Mouse (Mus musculus) layer of hippocampus, adult 11-12 months (tissue): ENCODE results near the gene Pphln1.
"Not testable (repeated sequence)": the region's sequence is repeated elsewhere in the genome, so short reads cannot be mapped to it uniquely, and the experiment has no call there.

Source experiments
- DNase-seq: peaks from one replicate; pipeline ENCODE4 v3.0.0; 2022; ENCODE audit warnings: low spot score

The Pphln1 gene

DNA sequence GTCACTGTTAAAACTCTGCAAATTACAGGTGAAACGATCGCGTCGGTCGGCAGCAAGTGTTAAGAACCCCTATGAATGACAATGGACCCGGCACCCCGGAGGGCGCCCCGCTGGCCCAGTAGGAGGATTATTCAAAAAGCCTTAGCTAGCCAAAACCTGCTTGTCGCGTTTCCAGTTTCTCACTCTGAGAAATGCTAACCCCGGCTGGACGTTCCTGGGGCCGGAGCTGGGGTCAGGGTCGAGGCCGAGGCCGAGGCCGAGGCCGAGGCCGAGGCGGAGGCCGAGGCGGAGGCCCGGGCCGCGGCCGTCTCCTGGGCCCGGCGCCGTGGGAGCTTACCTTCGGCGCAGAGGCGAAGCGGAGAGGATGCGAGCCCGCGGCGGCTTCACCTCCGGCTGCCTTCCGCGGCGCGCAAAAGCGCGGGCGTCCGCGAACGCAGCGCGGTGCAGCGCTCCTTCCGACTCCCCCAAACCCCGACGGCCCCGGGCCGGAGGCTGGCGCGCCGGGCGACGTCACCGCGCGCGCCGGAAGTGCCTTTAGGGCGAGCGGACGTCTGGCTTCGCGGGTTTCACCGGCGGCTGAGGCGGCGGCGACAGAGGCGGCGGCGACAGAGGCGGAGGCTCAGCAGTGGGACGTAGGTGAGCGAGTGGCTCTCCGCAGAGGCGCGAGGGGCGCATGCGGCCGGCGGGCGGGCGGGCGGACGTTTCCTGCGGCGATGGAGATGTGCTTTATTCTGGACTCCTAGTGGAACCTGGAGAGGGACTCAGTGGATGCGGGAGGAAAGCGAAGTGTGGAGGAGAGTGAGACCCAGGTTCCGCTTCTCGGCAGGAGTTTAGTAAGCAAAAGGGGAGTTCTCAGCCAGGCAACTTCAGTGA lies at the start of gene Pphln1, which contains the start of gene Zcrb1:
Gene Pphln1, plus strand, starts transcription at position 525 of the 873 bp plus-strand sequence.
Gene Zcrb1, minus strand, starts transcription at position 509 of the 873 bp plus-strand sequence.
- DNase-seq = peak; percentile 78

DNA sequence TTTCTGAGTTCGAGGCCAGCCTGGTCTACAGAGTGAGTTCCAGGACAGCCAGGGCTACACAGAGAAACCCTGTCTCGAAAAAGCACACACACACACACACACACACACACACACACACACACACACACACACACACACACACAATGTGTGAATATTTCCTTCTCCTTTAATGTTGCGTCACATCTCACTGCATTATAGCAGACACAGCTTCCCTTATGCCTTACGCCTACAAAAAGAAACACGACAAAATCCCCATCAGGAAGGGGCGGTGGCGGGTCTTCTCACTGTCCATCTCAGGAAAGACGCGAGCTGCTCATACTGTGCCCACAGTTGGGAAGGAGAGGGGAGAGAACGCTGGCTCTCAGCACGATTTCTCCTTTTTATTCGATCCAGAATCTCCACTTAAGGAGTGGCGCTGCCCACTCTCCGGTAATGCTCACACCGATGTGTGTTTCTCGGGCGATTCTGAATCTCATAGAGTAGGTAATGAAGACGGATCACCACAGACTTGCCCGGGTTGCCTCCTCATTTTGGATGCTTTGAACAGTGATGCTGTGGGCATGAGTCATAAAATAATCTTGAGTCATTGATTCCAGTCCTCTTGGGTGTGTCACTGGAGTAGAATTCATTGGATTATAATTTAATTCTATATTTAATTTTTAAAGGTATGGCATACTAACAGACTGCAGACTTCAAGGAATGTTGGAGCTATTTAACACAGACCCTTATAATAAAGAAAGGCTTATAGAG lies 39.6 kb upstream of the Pphln1 start:
- DNase-seq = no peak

DNA sequence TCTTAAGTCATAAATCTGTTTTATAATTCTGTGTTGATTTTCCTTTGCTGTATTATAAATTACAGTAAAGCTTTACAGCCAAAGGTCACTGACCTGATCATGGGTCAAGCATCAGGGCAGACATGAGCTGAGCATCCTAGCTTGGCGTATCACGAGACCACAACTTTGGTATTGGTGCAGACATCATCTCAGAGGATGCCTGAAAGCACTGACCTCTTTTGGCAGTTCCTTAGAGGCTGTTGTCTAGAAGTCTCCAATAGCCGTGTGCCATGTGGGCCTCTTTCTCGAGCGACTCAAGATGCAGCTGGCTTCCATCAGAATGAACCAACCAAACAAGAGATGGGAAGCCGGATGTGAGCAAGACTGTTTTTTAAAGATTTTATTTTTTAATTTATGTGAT lies 32.6 kb upstream of the Pphln1 start:
- DNase-seq = no peak

DNA sequence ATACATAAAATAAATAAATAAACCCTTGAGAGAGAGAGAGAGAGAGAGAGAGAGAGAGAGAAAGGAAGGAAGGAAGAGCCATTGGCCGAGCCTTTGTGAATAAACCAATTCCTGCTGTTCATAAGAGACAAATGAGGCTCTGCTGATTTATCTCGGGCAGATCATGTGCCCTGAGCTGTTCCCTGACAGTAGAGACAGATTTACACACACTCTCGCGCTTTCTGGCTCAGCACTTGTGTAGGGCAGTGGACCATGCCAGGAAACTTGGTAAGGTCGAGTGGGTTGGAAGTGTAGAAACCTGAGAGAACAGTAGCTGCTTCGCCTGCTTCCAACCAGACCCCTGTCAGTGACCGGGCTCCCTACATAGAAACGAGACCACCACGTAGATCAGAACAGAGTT lies 29.6 kb upstream of the Pphln1 start:
- no peak for DNase-seq

DNA sequence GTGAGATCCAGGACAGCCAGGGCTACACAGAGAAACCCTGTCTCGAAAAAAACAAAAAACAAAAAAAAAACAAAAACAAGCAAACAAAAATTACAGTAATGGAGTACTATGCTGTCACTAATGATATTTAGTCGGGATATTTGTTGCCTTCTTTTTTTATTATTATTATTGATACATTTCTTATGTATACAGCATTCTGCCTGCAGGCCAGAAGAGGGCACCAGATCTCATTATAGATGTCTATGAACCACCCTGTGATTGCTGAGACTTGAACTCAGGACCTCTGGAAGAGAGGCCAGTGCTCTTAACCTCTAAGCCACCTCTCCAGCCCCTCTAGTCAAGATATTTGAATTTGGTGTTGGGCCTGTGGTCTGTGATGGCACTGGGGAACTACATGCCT lies 26.3 kb upstream of the Pphln1 start:
- no peak for DNase-seq

DNA sequence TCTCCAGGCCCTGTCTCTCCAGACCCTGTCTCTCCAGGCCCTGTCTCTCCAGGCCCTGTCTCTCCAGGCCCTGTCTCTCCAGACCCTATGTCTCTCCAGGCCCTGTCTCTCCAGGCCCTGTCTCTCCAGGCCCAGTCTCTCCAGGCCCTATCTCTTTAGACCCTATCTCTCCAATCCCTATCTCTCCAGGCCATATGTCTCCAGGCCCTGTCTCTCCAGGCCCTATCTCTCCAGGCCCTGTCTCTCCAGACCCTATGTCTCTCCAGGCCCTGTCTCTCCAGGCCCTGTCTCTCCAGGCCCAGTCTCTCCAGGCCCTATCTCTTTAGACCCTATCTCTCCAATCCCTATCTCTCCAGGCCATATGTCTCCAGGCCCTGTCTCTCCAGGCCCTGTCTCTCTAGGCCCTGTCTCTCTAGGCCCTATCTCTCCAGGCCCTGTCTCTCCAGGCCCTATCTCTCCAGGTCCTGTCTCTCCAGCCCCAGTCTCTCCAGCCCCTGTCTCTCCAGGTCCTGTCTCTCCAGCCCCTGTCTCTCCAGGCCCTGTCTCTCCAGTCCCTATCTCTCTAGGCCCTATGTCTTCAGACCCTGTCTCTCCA lies 25.5 kb upstream of the Pphln1 start:
- DNase-seq = not testable (repeated sequence)

DNA sequence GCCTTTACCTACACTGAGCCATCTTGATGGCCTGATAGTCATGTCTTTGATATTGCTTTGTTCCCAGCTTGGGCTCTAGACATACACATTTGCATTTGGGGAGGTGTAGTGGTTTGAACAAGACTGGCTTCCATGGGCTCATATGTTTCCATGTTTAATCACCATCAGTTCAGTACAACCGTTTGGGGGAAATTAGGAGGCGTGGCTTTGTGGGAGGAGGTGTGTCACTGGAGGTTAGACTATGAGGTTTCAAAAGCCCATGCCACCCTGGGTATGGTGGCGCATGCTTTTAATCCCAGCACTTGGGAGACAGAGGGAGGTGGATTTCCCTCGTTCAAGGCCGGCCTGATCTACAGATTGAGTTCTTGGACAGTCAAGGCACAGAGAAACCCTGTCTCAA lies 22.5 kb upstream of the Pphln1 start:
- DNase-seq = no peak

DNA sequence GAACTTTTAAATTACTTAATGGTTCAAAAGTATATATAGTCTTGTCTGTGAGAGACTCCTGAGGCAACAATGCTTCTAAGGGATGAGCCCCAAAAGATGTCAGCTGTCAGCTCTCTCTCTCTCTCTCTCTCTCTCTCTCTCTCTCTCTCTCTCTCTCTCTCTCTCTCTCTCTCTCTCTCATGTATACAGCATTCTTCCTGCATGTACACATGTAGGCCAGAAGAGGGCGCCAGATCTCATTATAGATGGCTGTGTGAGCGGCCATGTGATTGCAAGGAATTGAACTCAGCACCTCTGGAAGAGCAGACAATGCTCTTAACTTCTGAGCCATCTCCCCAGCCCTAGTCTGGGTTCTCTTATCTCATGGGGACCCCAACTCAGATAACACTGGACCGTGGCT lies 19.0 kb upstream of the Pphln1 start:
- DNase-seq = no peak

DNA sequence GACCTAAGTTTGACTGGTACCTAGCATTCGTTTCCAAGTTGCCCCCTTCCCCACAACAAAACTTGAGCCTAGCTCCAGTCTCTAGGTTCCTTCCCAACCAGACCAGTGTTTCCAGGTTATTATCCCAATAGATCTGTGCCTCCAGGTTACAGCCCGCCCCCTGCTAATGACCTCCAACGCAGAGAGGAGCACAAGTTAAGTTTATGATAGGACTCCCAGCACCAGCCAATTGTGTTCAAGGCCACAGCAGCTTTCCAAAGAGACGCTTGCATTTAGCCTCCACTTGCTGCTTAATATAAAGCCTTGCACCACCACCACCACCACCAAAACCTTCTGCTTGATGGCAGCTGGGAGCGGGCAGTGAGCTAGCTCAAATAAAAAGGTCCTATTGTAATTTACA lies 16.8 kb upstream of the Pphln1 start:
- no peak for DNase-seq

DNA sequence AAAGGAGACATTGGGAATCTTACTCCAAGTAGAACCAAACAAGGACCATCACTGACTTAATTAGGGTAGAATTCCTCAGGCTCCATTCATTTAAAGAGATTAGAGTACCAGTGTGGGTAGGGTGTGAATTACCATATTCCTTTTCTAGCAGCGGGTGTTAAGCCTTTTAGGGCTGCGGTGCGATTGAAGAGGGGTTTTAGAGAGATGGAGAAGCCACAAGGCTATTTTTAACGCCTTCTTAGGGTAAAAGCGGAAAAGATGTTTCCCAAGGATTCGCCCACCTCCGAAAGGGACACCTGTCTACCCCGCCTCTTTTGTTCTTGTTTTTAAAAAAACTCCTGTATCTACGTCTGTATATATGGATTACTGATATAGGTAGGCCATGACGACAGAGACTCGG lies 881 bp upstream of the Pphln1 start:
- no peak for DNase-seq

DNA sequence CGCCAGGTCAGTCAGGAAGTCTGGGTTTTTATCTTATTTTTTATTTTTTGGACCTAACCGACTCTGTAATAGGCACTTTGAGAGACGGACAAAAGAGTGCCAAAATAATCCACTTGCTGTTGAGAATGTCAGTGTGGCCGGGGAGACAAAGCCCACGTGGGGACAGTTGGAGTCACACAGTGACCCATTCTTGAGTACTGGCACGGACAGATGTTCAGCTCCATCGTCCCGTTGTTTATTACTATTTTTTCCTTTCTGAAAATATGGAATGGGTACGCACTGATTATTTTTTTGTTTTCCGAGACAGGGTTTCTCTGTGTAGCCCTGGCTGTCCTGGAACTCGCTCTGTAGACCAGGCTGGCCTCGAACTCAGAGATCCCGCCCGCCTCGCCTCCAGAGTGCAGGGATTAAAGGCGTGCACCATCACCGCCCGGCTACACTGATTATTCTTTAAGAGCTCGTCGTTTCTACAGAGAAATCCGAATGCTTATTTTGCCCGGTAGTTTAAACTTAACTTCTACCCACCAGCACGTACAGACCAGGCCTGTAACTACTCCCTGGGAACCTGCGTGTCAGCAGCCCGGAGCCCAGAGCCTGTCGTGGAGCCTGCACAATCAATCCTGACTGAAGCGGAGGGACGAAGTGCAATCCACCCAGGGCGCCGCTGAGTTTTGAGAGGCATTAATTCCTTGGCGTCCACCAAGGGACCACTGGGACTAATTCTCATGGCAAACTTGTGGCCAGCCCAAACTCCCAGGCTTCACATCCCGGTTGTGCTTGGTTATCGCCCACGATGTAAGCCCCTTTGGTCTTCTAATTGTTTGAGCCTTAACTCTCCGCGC lies 770 bp downstream of the Pphln1 start:
- peak; percentile 5 for DNase-seq

DNA sequence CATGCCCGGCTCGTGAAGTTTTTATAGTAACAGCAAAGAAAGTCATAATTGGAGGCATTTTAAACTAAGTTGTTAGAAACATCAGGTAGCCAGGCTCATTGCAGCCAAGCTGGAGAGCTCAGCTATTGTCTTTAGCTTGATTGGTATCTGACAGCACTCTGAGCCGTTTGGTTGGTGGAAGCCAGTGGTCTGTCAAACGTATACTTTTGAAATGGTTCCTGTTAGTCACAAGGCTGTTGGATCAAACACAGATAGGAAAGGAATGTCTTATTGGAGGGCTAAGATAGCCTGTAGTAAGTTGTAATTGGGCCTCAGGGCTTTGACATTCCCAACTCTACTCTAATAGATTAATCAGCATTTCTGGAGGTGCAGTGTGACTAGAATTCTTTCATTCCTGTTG lies 3.3 kb downstream of the Pphln1 start:
- DNase-seq = no peak

DNA sequence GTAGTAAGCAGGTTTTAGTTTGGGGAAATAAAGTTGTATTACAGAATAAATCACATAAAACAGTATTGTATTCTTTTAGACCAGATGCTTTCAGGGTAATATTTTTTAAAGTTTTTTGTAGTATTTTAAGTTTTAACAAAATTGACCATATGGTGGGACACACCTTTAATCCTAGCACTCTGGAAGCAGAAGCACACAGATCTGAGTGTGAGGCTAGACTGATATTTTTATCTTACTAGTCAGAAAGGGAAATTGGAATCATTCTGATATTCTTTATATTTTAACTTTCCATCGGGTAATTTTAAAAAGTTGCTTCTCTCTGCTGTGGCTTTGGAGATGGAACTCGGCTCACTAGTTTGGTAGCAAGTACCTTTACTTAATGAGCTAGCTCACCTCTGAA lies 4.6 kb downstream of the Pphln1 start:
- no peak for DNase-seq

DNA sequence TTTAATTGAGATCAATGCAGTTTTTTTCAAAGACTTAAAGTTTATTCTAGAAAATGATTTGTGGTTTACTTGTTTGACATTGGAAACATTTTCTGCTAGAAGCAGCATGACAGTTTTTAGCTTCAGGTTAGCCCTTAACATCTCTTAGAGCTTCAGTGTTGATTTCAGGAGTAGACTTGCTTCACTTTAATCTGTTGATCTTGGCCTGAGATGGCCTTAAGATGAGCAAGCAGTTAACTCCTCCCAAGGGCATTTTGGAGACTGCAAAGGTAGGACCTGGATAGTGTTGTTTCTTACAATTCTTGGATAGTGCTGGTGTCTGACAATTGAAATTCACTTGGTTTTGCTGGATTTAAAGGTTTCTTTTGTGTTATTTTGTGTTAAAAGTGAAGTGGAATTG lies 6.7 kb downstream of the Pphln1 start:
- DNase-seq = no peak

DNA sequence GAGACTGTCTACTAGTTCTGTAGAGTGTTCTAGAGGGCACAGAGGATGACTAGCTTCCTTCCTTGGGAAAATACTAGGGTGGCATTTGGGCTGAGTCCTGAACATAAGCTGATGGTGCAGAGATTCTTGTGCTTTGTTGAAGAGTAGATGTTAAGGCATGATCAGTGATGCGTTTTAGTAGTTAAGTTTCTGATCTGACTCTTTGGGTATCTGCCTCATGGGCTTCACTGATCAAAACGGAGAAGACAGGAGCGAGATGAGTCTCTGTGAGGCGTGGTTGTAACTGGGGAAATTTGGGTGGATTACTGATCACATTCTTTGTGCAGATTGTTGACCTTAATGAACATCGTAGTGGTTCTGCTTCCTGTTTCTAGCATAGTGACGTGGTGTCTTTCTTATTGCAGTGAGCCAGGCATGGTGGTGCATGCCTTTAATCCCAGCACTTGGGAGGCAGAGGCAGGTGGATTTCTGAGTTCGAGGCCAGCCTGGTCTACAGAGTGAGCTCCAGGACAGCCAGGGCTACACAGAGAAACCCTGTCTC lies 7.4 kb downstream of the Pphln1 start:
- no peak for DNase-seq

DNA sequence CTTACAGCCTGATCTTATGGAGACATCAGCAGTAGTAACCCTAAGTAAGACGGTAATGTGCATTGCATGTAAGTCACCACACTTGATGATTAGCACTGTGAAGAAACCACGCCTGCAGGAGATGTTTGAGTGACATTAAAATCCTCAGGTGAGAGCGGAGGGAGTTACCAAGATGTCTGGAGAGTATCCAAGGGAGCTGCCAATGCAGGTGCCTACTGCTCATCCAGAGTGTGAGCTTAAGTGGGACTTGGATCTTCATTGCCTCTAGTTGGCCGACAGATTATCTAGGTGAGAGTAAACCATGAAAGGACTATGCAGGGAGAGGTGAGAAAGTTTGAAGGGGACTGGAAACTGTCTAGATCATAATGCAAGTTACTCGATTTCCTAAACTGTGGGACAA lies 8.3 kb downstream of the Pphln1 start:
- no peak for DNase-seq

DNA sequence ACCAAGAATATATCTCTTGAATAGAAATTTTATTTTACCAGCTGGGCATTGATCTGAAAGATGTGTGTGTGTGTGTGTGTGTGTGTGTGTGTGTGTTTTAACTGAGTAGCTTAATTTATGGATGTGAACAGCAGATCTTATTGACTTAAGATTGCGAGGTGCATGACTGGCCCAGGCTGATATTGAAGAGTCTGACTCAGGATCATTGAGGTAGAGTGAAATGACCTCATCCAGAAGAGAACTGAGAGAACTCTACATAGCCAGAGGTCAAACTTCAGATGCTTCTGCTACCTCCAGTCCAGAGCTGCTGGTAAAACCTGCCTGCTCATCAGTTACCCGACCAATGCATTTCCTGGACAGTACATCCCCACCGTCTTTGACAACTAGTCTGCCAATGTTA lies 14.3 kb downstream of the Pphln1 start:
- DNase-seq = no peak

DNA sequence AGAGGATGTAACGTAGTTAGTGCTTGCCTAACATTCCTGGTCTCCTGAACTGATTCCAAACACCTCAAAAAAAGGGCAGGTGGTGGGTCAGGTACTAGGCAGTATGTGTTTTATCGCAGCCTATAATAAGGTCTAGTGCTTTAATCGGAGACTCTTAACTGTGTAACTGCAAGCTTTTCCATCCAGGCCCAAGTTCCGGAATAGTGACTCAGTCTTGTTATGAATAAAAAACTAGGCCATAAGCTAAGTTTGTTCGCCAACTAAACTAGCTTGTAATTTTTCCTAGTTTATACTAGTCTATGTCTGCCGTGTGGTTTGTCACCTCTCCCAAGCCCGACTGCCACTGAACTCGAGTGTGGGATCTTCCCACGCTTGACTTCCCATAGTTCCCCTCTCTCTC lies 16.3 kb downstream of the Pphln1 start:
- DNase-seq = no peak

DNA sequence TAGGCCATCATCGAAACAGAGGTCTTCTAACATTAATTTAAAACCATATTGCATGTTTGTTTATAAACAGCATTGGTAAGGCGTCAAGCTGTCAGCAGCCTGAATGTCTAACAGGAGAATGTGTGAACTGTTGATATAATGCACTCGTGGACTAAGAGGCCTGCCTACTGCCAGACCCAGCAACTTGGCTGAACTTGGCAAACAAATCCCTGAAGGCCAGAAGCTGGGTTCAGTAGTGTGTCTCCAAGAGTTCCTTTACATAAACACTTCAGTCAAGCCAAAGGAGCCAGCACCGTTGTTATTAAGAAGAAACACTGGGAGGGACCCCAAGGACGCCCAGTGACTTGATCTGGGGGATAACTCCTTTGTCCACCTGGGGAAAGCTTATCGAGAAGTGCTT lies 18.1 kb downstream of the Pphln1 start:
- no peak for DNase-seq

DNA sequence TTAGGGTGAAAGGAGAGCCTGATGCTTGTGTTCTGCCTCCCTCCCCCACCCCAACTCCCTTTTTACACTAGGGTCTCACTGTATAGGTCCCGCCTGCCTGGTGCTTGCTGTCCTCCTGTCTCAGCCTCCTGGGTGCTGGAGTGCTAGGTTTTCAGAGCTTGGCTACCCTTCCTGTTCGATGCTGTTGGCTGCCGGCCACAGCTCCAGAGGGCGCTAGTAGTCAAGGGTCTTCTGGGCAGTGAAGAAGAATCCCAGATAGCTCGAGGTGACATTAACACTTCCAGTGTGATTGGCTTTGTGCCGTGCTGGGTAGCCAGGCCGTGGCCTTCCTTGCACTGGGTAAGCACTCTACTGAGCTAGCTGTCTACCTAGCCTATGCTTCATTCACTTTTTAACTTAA lies 22.4 kb downstream of the Pphln1 start:
- DNase-seq = no peak

DNA sequence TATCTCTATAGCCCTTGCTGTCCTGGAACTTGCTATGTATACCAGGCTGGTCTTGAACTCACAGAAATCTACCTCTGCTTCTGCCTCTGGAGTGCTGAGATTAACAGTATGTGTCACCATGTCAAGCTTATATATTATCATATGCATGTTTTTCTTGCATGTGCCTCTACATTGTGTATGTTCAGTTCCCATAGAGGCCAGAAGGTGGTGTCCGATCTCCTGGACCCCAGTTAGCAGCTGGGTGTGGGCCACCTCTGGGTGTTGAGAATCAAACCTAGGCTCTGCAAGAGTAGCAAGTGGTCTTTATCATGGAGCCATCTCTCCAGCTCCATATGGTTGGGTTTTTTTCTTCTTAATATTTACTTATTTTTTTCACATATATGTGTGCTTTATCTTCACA lies 24.4 kb downstream of the Pphln1 start:
- DNase-seq = no peak

DNA sequence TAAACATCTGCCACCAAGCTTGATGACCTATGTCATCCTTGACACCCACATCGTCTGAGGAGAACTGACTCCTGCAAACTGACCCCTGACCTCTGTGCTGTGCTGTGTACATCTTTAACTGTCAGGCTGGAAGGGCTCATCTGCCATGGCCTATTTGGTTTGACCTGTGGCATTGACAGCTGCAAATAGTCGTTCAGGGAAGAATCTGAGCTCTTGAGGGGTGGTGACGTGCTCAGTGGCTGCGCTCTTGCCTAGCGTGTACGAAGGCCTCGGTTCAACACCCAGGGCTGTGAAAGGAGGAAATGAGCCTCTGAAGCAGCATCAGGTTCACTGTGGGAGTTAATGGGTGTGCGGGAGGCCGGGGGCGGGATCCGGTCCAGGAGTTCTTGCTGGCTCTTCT lies 35.7 kb downstream of the Pphln1 start:
- DNase-seq = no peak
